Mouse (Mus musculus) CH12.LX (cell line): ENCODE measurements around the gene Ap1s3.

ENCODE experiments used
- CTCF ChIP-seq, 2 experiments: IDR thresholded peaks in 1 of 2; conservative IDR thresholded peaks in 1 of 2; 2 replicates each; pipeline ENCODE4 v1.5.1; 2011 to 2012; ENCODE audit warnings: low read depth in 2 of 2, low read length in 2 of 2, improper control_type of control experiment in 1 of 2, inconsistent platforms in 1 of 2, mild to moderate bottlenecking in 1 of 2, moderate library complexity in 1 of 2
- EP300 ChIP-seq: IDR thresholded peaks from 2 replicates; pipeline ENCODE4 v1.6.1; 2011; ENCODE audit warnings: low read length, improper control_type of control experiment
- NRF1 ChIP-seq: IDR thresholded peaks from 2 replicates; pipeline ENCODE4 v1.6.1; 2014; ENCODE audit warnings: low read depth, mild to moderate bottlenecking, inconsistent platforms, low read length, improper control_type of control experiment, moderate library complexity
- POLR2A ChIP-seq: IDR thresholded peaks from 2 replicates; pipeline ENCODE4 v1.6.1; 2011; ENCODE audit warnings: low read depth, mild to moderate bottlenecking, improper control_type of control experiment, low read length
- SIN3A ChIP-seq: IDR thresholded peaks from 2 replicates; pipeline ENCODE4 v1.6.1; 2012; ENCODE audit warnings: low read length, improper control_type of control experiment, inconsistent platforms

DNA sequence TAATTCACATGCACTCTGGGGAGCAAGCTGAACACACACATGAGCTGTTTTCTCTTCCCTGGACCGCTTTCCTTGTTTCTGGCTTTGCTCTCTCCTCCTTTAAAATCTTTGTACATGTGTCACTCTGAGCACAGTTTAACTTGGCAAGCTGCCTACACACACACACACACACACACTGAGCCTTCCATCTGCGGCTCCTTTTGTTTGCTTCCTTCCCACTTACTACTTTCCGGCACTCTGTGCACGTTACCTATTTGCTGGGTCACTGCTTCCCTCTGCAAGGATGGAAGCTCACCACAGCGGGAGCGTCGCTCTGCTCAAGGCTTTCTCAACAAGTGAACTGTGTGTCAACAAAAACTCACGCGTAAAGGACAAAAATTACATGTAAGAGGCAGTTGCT lies 25.6 kb upstream of the Ap1s3 start:
- TF ChIP-seq EP300, result no peak
- TF ChIP-seq SIN3A, result no peak
- TF ChIP-seq NRF1, result no peak
- no peak for TF ChIP-seq POLR2A
- TF ChIP-seq CTCF (conservative IDR thresholded peaks at IDR 0.05 in 1 of 2, IDR thresholded peaks at IDR 0.05 in 1 of 2; ENCODE audit: low read depth in 2 of 2, low read length in 2 of 2), result no peak
